31 mouse cellular contexts compared by ENCODE assay signal in the genomic region with DNA sequence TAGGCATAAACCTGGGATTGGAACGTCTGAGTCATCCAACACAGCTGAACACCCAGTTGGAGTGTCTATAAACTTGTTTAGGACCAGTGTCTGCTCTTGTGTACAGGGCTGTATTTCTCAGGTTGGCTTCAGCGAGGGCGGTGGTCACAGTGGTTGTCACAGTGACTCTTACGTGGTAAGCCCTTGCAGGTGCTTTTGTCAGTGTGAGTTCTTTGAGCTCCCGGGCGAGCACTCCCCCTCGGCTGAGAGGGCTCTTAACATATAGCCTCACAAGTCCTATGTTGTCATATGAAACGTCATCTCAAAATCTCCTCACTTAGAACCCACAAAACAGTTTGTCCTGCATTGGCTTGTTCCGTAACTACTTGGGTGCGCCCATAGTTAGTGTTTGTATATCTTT. TPM values are rescaled to one million over a fixed set of nuclear protein-coding genes. Genes with fewer than 3 reads are reported as not detected.
DNase-seq lines count a peak whose midpoint lies in the region; ATAC-seq and TF ChIP-seq lines count a peak whose summit lies in the region.
"Had no signal": no experiment of that assay in that cellular context is flagged by ENCODE, and none has a peak within 500 bp of the region (broad histone marks: within the 10 kb centered on the region; RNA-seq: fewer than 3 reads in every experiment).

No protein-coding gene starts in this region.

- no peaks in the 10 kb centered on the region for H3K27me3 ChIP-seq in CH12.LX (replicated peaks)
- H3K27me3 ChIP-seq in stomach, postnatal 0 days (ENCODE audit: control insufficient read depth, insufficient read depth, low read length) = no peaks in the 10 kb centered on the region
- H3K27me3 ChIP-seq: embryonic facial prominence, embryonic 13.5 days; forebrain, embryonic 12.5 days; forebrain, embryonic 15.5 days; heart, embryonic 12.5 days; heart, embryonic 15.5 days had no signal

- H3K27ac ChIP-seq in CH12.LX (ENCODE audit: insufficient read depth, low read depth) = no peak overlapping the region
- 0 out of 2 replicates have a peak overlapping the region, but pooled peaks have one; percentile 41 for H3K27ac ChIP-seq in stomach, postnatal 0 days (replicated peaks)
- H3K27ac ChIP-seq: embryonic facial prominence, embryonic 10.5 days; embryonic facial prominence, embryonic 13.5 days; forebrain, embryonic 12.5 days; forebrain, embryonic 15.5 days; heart, embryonic 15.5 days; hindbrain, embryonic 14.5 days; hindbrain, postnatal 0 days had no signal

- peaks cover 2 to 37% of the 10 kb centered on the region in 2 experiments; a peak in 2 of 4 replicates for H3K4me1 ChIP-seq in CH12.LX (ENCODE audit: control insufficient read depth in 1 of 2, insufficient read depth in 2 of 2)
- H3K4me1 ChIP-seq in stomach, postnatal 0 days (replicated peaks; ENCODE audit: control insufficient read depth, insufficient read depth) = no peaks in the 10 kb centered on the region; the same call in 1 of the 2 replicates
- H3K4me1 ChIP-seq: embryonic facial prominence, embryonic 10.5 days had no signal

- dilution Hi-C loops in CH12.LX (cut with MboI; ENCODE audit: extremely low pct_ligation_motif_present, extremely low pct_unique_long_range_greater_than_20kb, low sequenced_read_pairs) = no loop called here

- TF ChIP-seq EP300 in CH12.LX (IDR thresholded peaks at IDR 0.05; ENCODE audit: low read length) = 0 out of 2 replicates have a peak, but pooled peaks have one; percentile 32
- no peak for TF ChIP-seq EP300 in stomach, postnatal 0 days (optimal IDR thresholded peaks at IDR 0.05)

- no peak overlapping the region for H3K4me2 ChIP-seq in CH12.LX (ENCODE audit: insufficient read depth, low read depth, poor library complexity, severe bottlenecking)
- H3K4me2 ChIP-seq in stomach, postnatal 0 days (replicated peaks; ENCODE audit: low read depth) = no peak overlapping the region
- H3K4me2 ChIP-seq: embryonic facial prominence, embryonic 13.5 days; forebrain, embryonic 12.5 days; forebrain, embryonic 15.5 days; heart, embryonic 12.5 days; heart, embryonic 15.5 days; hindbrain, embryonic 14.5 days had no signal

- no peak for TF ChIP-seq POLR2A in CH12.LX (IDR thresholded peaks at IDR 0.05; ENCODE audit: low read depth, low read length)

- H3K4me3 ChIP-seq in CH12.LX (replicated peaks in 1 of 3; ENCODE audit: low read depth in 2 of 3, low read length in 2 of 3, poor library complexity in 1 of 3) = no peak overlapping the region
- H3K4me3 ChIP-seq in stomach, postnatal 0 days (ENCODE audit: low read depth, low read length) = no peak overlapping the region
- H3K4me3 ChIP-seq: embryonic facial prominence, embryonic 10.5 days; embryonic facial prominence, embryonic 13.5 days; erythroblast, embryonic 14.5 days; forebrain, embryonic 12.5 days; forebrain, embryonic 15.5 days; heart, embryonic 12.5 days; heart, embryonic 15.5 days had no signal

- peaks cover 6 to 58% of the 10 kb centered on the region in 2 experiments for H3K36me3 ChIP-seq in CH12.LX (replicated peaks in 1 of 2; ENCODE audit: control insufficient read depth in 1 of 2, insufficient read depth in 1 of 2, low read length in 1 of 2)
- no peaks in the 10 kb centered on the region for H3K36me3 ChIP-seq in stomach, postnatal 0 days (ENCODE audit: control insufficient read depth, insufficient read depth, low read length)
- H3K36me3 ChIP-seq: embryonic facial prominence, embryonic 13.5 days; forebrain, embryonic 15.5 days; heart, embryonic 12.5 days; heart, embryonic 15.5 days had no signal

- no peaks in the 10 kb centered on the region for H3K9me3 ChIP-seq in CH12.LX (replicated peaks; ENCODE audit: low read length)
- H3K9me3 ChIP-seq in stomach, postnatal 0 days (ENCODE audit: control insufficient read depth, low read length) = no peaks in the 10 kb centered on the region
- H3K9me3 ChIP-seq: embryonic facial prominence, embryonic 10.5 days; embryonic facial prominence, embryonic 13.5 days; forebrain, embryonic 12.5 days; forebrain, embryonic 15.5 days; heart, embryonic 12.5 days; heart, embryonic 15.5 days had no signal

- H3K9ac ChIP-seq in CH12.LX (ENCODE audit: insufficient read depth, low read depth) = no peak overlapping the region
- H3K9ac ChIP-seq in stomach, postnatal 0 days (ENCODE audit: low read length) = no peak overlapping the region
- H3K9ac ChIP-seq: embryonic facial prominence, embryonic 13.5 days; forebrain, embryonic 12.5 days; forebrain, embryonic 15.5 days; heart, embryonic 12.5 days; heart, embryonic 15.5 days; hindbrain, embryonic 14.5 days had no signal

- TF ChIP-seq CTCF in CH12.LX (conservative IDR thresholded peaks at IDR 0.05 in 1 of 2, IDR thresholded peaks at IDR 0.05 in 1 of 2; ENCODE audit: low read depth in 2 of 2, low read length in 2 of 2) = no peak
- TF ChIP-seq CTCF in stomach, postnatal 0 days (IDR thresholded peaks at IDR 0.05; ENCODE audit: low read depth) = no peak

- ATAC-seq in stomach, postnatal 0 days (ENCODE audit: low FRiP score, low TSS enrichment) = no peak
- ATAC-seq: forebrain, embryonic 15.5 days; hindbrain, postnatal 0 days; inflammation-experienced regulatory T-cells, adult 6 months; intestine, embryonic 16.5 days had no signal

- no peak for TF ChIP-seq RAD21 in CH12.LX (IDR thresholded peaks at IDR 0.05; ENCODE audit: low read depth, low read length)

- WGBS in stomach, postnatal 0 days = 63% methylated on average over 10 of the region's 10 CpGs

- in situ Hi-C loops in CH12.LX (cut with MboI; ENCODE audit: low pct_ligation_motif_present, low pct_unique_long_range_greater_than_20kb, low sequenced_read_pairs) = no loop called here

- H3K79me2 ChIP-seq in CH12.LX (replicated peaks; ENCODE audit: control insufficient read depth, extremely low read depth, insufficient read depth, poor library complexity, severe bottlenecking) = peaks cover 80% of the 10 kb centered on the region

- peak; percentile 64 for DNase-seq in heart, adult 11 months
- no peak for DNase-seq in heart, postnatal 4 days
- DNase-seq in 3T3-L1 (ENCODE audit: low read depth, low spot score) (peak; percentile 29), CH12.LX (ENCODE audit: extremely low read depth) (no peak)
- DNase-seq in stomach, postnatal 0 days (ENCODE audit: low spot score) = no peak
- DNase-seq in thymus, postnatal 10 days (ENCODE audit: low spot score in 2 of 2) = no peak
- no peak for DNase-seq in adrenal gland, postnatal 14 days
- DNase-seq: adrenal gland, adult 2 months; adrenal gland, postnatal 25 days; cerebellum, adult 11-12 months; cerebellum, adult 8-10 months; cerebellum, postnatal 10 days; cerebellum, postnatal 36 days; embryo, embryonic 11 days; gastrocnemius, postnatal 10 days; heart, adult 18-20 months; heart, postnatal 10 days; heart, postnatal 36 days had no signal

TF ChIP-seq in CH12.LX, 34 proteins besides CTCF, POLR2A, EP300 and RAD21:
- TF ChIP-seq PAX5 (IDR thresholded peaks at IDR 0.05; ENCODE audit: low read length) (no peak), JUND (conservative IDR thresholded peaks at IDR 0.05; ENCODE audit: low read depth, low read length) (peak; percentile 48; the same call in 1 of the 2 replicates), SMC3 (IDR thresholded peaks at IDR 0.05; ENCODE audit: low read depth, low read length) (no peak), TBP (conservative IDR thresholded peaks at IDR 0.05; ENCODE audit: low read depth, low read length) (no peak), ZC3H11A (IDR thresholded peaks at IDR 0.05; ENCODE audit: low read depth, low read length) (no peak), MYC (IDR thresholded peaks at IDR 0.05; ENCODE audit: low read depth, low read length) (no peak)

RNA-seq across cellular contexts. Expression of gene Cdk8, which starts 7.2 kb away (rescaled TPM):
- 10 to 100 TPM; 25.5 to 26.5 TPM for total RNA-seq in heart, postnatal 4 days (2021)
- total RNA-seq in CH12.LX (2012; rRNA removed) (52.6 and 55.0 TPM in 2 replicates), CH12.LX (2014; rRNA removed) (99.1 and 112 TPM in 2 replicates)
- 65.4 and 69.9 TPM in 2 replicates for polyA plus RNA-seq in CH12.LX (2012; ENCODE audit: insufficient read length, low read depth)
- 12.2 and 12.6 TPM in 2 replicates for polyA plus RNA-seq in stomach, postnatal 0 days (2015; fragmentation: Nextera tagmentation; extraction: Ambion mirVana)
- total RNA-seq in adrenal gland, postnatal 14 days (2021) = 73.2 and 74.4 TPM in 2 replicates

RNA-seq across cellular contexts. Expression of gene Rnf6, which starts 16.9 kb away (rescaled TPM):
- total RNA-seq in heart, postnatal 4 days (2021) = 10 to 100 TPM; 44.4 to 48.0 TPM
- 20.7 and 21.4 TPM in 2 replicates for total RNA-seq in CH12.LX (2012; rRNA removed)
- 15.9 and 19.1 TPM in 2 replicates for total RNA-seq in CH12.LX (2014; rRNA removed)
- polyA plus RNA-seq in CH12.LX (2012; ENCODE audit: insufficient read length, low read depth) = 22.7 and 24.1 TPM in 2 replicates
- polyA plus RNA-seq in stomach, postnatal 0 days (2015; fragmentation: Nextera tagmentation; extraction: Ambion mirVana) = 35.9 and 38.3 TPM in 2 replicates
- total RNA-seq in adrenal gland, postnatal 14 days (2021) = 54.8 and 58.1 TPM in 2 replicates

RNA-seq across cellular contexts. Expression of gene 1700001J03Rik, which starts 53.2 kb away (rescaled TPM):
- under 1 TPM; 0.81 to 0.91 TPM for total RNA-seq in heart, postnatal 4 days (2021)
- total RNA-seq in CH12.LX (2012; rRNA removed) = not detected in 2 replicates
- not detected in 2 replicates for total RNA-seq in CH12.LX (2014; rRNA removed)
- polyA plus RNA-seq in CH12.LX (2012; ENCODE audit: insufficient read length, low read depth) = 0.44 TPM in 1 of 2 replicates, not detected in the other
- not detected in 2 replicates for polyA plus RNA-seq in stomach, postnatal 0 days (2015; fragmentation: Nextera tagmentation; extraction: Ambion mirVana)
- total RNA-seq in adrenal gland, postnatal 14 days (2021) = 0.67 and 1.3 TPM in 2 replicates
- total RNA-seq: heart, adult 18-20 months; heart, postnatal 36 days; hindbrain, postnatal 0 days; MEL had no signal
- polyA plus RNA-seq: embryonic facial prominence, embryonic 10.5 days; embryonic facial prominence, embryonic 13.5 days; erythroblast, embryonic 14.5 days; forebrain, embryonic 12.5 days; forebrain, embryonic 15.5 days; heart, embryonic 12.5 days; heart, embryonic 15.5 days; hindbrain, embryonic 11.5 days; hindbrain, postnatal 0 days; intestine, embryonic 16.5 days had no signal

Comparison
In these comparisons a context has a peak if more than half of its experiments do, and no peak if none do; other contexts are left out.
1. DNase-seq: peak in heart, adult 11 months (single experiment) and 3T3-L1 (single experiment); none in heart, postnatal 4 days (single experiment), CH12.LX (single experiment), stomach, postnatal 0 days (single experiment), thymus, postnatal 10 days (0 of 2) and adrenal gland, postnatal 14 days (single experiment).